Mouse (Mus musculus): Measurements from ENCODE around the gene Nmb. TPM values are rescaled to one million over a fixed set of nuclear protein-coding genes. Genes with fewer than 3 reads are reported as not detected.

The Nmb gene
- polyA plus RNA-seq, 1 experiment from 2014 or later: 1.4 TPM

DNA sequence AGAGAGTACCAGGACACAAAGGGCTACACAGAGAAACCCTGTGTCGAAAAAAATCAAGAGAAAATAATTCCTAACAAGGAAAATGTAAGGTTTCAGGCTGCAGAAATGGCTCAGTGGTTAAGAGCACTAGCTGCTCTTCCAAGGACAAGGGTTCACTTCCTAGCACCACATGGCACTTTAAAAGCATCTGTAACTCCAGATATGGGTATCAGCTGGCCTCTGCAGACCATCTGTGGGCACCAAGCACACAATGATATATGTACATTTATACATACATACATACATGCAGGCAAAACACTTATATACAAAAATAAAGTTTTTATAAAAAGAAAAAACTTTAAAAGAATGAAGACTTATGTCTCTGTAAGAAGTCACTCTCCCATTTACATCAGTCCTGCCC lies 31.0 kb upstream of the Nmb start:
- WGBS (ENCODE audit: insufficient replicate concordance): 76% methylated on average over 1 of the region's 1 CpGs
- H3K4me2 ChIP-seq (ENCODE audit: low read depth, low read length): no peak overlapping the region
- ATAC-seq: no peak

DNA sequence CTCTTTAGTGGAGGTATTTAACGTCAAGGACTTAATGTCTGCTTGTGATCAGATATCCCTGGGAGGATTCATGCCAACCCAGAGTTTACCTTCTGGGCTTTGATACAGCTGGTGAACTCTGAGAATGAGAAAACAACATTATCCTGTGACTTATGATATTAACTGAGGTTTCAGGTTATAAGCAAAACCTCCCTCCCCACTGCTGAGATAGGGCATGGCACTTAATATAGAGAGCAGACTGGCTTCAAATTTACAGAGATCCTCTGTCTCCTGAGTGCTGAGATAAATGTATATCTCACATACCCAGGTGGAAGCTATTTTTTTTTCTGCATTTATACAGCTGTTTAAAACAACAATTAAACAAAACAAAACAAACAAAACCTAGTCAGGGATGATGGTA lies 27.9 kb upstream of the Nmb start:
- no peak overlapping the region for H3K4me2 ChIP-seq (ENCODE audit: low read depth, low read length)
- H3K4me1 ChIP-seq (ENCODE audit: insufficient read depth): peaks cover 3% of the 10 kb centered on the region; the same call in 1 of the 2 replicates
- TF ChIP-seq EP300 (IDR thresholded peaks at IDR 0.05; ENCODE audit: low read depth) (no peak), CTCF (IDR thresholded peaks at IDR 0.05; ENCODE audit: low read depth) (no peak)
- DNase-seq (no peak), ATAC-seq (no peak)
- H3K27ac ChIP-seq (ENCODE audit: low read depth): no peak overlapping the region
- H3K9me3 ChIP-seq (ENCODE audit: low read length): no peaks in the 10 kb centered on the region
- H3K4me3 ChIP-seq (ENCODE audit: low read depth, low read length): no peak overlapping the region
- H3K9ac ChIP-seq (replicated peaks): no peak overlapping the region
- 50% methylated on average over 1 of the region's 1 CpGs for WGBS (ENCODE audit: insufficient replicate concordance)
- H3K27me3 ChIP-seq (ENCODE audit: insufficient read depth, low read length): no peaks in the 10 kb centered on the region
- H3K36me3 ChIP-seq (replicated peaks; ENCODE audit: insufficient read depth, low read length): peaks cover 34% of the 10 kb centered on the region

More for the DNA sequence above, 31.0 kb upstream of the Nmb start:
- DNase-seq: no peak
- Histone ChIP-seq H3K9ac (replicated peaks) (no peak overlapping the region), H3K36me3 (replicated peaks; ENCODE audit: insufficient read depth, low read length) (peaks cover 33% of the 10 kb centered on the region), H3K9me3 (ENCODE audit: low read length) (no peaks in the 10 kb centered on the region), H3K27me3 (ENCODE audit: insufficient read depth, low read length) (no peaks in the 10 kb centered on the region), H3K27ac (ENCODE audit: low read depth) (no peak overlapping the region), H3K4me3 (ENCODE audit: low read depth, low read length) (no peak overlapping the region), H3K4me1 (ENCODE audit: insufficient read depth) (peaks cover 3% of the 10 kb centered on the region; the same call in 1 of the 2 replicates)
- TF ChIP-seq EP300 (IDR thresholded peaks at IDR 0.05; ENCODE audit: low read depth): 0 out of 2 replicates have a peak, but pooled peaks have one; percentile 14
- TF ChIP-seq CTCF (IDR thresholded peaks at IDR 0.05; ENCODE audit: low read depth): no peak

DNA sequence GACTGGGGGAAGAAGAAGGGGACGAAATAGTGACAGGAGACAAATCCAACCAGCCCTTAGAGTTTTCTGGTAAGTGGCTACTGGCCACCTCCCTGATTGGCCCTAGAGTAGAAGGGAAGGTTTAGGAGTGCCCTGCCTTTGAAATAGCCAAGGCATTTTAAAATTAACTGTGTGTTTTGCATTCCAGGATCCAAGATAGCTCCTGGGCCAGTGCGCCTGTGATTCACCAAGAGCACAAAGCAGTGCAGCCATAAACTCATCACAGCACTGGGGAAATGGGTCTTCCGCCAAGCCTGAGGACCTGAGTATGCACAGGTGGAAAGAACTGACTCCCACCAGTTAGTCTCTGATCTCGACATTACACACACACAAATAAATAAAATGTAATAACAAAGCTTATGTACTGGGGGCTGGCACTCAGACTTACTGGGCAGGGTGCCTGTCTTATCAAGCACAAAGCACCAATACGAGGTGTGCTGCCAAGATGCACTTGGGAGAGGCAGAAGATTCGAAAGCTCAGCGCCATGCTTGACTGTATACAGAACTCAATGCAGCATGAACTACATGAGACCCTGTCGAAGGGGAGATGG lies 26.8 kb upstream of the Nmb start:
- Histone ChIP-seq H3K4me2 (ENCODE audit: low read depth, low read length) (no peak overlapping the region), H3K9me3 (ENCODE audit: low read length) (no peaks in the 10 kb centered on the region), H3K36me3 (replicated peaks; ENCODE audit: insufficient read depth, low read length) (peaks cover 42% of the 10 kb centered on the region), H3K27ac (ENCODE audit: low read depth) (no peak overlapping the region), H3K4me1 (ENCODE audit: insufficient read depth) (no peaks in the 10 kb centered on the region), H3K9ac (replicated peaks) (no peak overlapping the region), H3K4me3 (ENCODE audit: low read depth, low read length) (no peak overlapping the region), H3K27me3 (ENCODE audit: insufficient read depth, low read length) (no peaks in the 10 kb centered on the region)
- WGBS (ENCODE audit: insufficient replicate concordance): 84% methylated on average over 8 of the region's 8 CpGs
- DNase-seq: no peak
- TF ChIP-seq EP300 (IDR thresholded peaks at IDR 0.05; ENCODE audit: low read depth) (no peak), CTCF (IDR thresholded peaks at IDR 0.05; ENCODE audit: low read depth) (no peak)
- no peak for ATAC-seq

DNA sequence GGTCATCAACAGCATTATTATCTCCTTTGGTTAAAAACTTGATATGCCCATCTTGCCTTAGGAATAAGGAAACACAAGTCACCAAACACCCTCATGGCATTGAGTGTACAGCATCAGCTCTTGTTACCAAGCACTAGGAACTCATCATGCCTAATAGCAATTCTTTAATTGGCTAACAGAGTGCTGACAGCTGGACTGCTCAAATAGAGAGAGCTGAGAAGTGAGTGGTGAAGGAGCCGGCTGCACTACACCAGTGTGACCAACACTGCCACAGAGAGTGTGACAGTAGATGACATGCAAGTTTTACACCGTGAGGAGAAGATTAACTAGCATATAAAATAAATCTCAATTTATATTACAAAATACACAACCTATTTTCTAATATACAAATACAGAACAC lies 18.3 kb upstream of the Nmb start:
- Histone ChIP-seq H3K4me1 (ENCODE audit: insufficient read depth) (peaks cover 4% of the 10 kb centered on the region; the same call in 1 of the 2 replicates), H3K27ac (ENCODE audit: low read depth) (no peak overlapping the region), H3K4me3 (ENCODE audit: low read depth, low read length) (no peak overlapping the region), H3K9me3 (ENCODE audit: low read length) (no peaks in the 10 kb centered on the region), H3K36me3 (replicated peaks; ENCODE audit: insufficient read depth, low read length) (peaks cover 42% of the 10 kb centered on the region), H3K27me3 (ENCODE audit: insufficient read depth, low read length) (no peaks in the 10 kb centered on the region), H3K9ac (replicated peaks) (no peak overlapping the region), H3K4me2 (ENCODE audit: low read depth, low read length) (no peak overlapping the region)
- ATAC-seq (no peak), DNase-seq (no peak)
- 87% methylated on average over 2 of the region's 2 CpGs for WGBS (ENCODE audit: insufficient replicate concordance)
- TF ChIP-seq CTCF (IDR thresholded peaks at IDR 0.05; ENCODE audit: low read depth): no peak
- no peak for TF ChIP-seq EP300 (IDR thresholded peaks at IDR 0.05; ENCODE audit: low read depth)

DNA sequence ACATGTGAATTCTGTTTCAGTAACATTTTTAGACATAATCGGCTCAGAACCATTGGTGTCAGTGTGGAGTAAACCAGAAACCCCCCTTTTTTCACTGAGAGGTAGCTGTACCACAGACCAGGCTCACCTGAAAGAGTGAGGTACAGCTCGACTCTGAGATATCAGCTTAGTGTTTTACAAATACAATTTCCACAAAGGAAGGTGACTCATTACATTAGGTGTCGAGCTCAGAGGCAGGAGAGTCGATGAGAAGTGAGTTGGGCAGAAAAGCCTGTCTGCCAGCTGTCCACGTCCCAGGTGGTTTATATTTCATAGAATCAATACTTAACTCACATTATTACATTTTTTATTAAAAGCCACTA lies 14.8 kb upstream of the Nmb start:
- DNase-seq (no peak), ATAC-seq (no peak)
- Histone ChIP-seq H3K9me3 (ENCODE audit: low read length) (no peaks in the 10 kb centered on the region), H3K27me3 (ENCODE audit: insufficient read depth, low read length) (no peaks in the 10 kb centered on the region), H3K36me3 (replicated peaks; ENCODE audit: insufficient read depth, low read length) (peaks cover 44% of the 10 kb centered on the region), H3K9ac (replicated peaks) (no peak overlapping the region), H3K4me2 (ENCODE audit: low read depth, low read length) (no peak overlapping the region), H3K4me1 (ENCODE audit: insufficient read depth) (peaks cover 4% of the 10 kb centered on the region; the same call in 1 of the 2 replicates), H3K4me3 (ENCODE audit: low read depth, low read length) (no peak overlapping the region), H3K27ac (ENCODE audit: low read depth) (no peak overlapping the region)
- TF ChIP-seq EP300 (IDR thresholded peaks at IDR 0.05; ENCODE audit: low read depth) (no peak), CTCF (IDR thresholded peaks at IDR 0.05; ENCODE audit: low read depth) (no peak)
- WGBS (ENCODE audit: insufficient replicate concordance): 81% methylated on average over 5 of the region's 5 CpGs

DNA sequence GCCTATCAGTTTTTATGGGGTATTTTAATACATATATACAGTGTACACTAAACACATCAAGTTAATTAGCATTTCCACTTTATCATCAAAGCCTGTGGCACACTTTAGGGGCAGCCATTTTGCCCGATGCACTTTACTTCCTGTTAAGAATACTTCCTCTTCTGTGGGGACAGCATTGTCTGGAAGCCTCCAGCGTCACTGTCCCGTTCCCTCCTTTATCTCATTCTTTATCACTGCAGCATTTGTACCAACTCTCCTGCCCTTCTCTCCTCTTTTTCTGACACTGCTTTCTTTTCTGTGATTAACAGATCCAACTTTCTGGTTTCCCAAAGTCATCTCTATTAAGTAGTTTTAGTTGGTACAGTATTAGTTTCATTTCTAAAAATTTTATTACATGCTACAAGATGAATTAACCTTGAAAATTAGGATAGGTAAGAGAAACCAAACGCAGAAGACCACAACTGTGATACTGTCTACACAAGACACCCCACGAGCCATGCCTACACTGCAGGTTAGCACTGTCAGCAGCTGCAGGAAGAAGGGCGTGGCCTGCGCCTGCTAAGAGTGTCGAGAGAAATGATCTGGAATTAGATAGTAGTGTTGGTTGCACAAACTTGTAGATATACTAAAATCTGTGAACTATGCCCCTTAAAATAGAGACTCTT lies 14.2 kb upstream of the Nmb start:
- Histone ChIP-seq H3K4me1 (ENCODE audit: insufficient read depth) (peaks cover 4% of the 10 kb centered on the region; the same call in 1 of the 2 replicates), H3K27me3 (ENCODE audit: insufficient read depth, low read length) (no peaks in the 10 kb centered on the region), H3K4me2 (ENCODE audit: low read depth, low read length) (no peak overlapping the region), H3K36me3 (replicated peaks; ENCODE audit: insufficient read depth, low read length) (peaks cover 44% of the 10 kb centered on the region), H3K9ac (replicated peaks) (no peak overlapping the region), H3K9me3 (ENCODE audit: low read length) (no peaks in the 10 kb centered on the region), H3K4me3 (ENCODE audit: low read depth, low read length) (no peak overlapping the region), H3K27ac (ENCODE audit: low read depth) (no peak overlapping the region)
- no peak for TF ChIP-seq EP300 (IDR thresholded peaks at IDR 0.05; ENCODE audit: low read depth)
- peak; percentile 44; the same call in 1 of the 2 replicates for ATAC-seq
- DNase-seq: no peak
- 28% methylated on average over 8 of the region's 8 CpGs for WGBS (ENCODE audit: insufficient replicate concordance)
